22 mouse cellular contexts compared by ENCODE assay signal in genomic region chr7:132830955-132831354, GRCm38 (mm10). TPM values are rescaled to one million over a fixed set of nuclear protein-coding genes. Genes with fewer than 3 reads are reported as not detected.
DNase-seq lines count a peak whose midpoint lies in the region; ATAC-seq and TF ChIP-seq lines count a peak whose summit lies in the region.
"Had no signal": no experiment of that assay in that cellular context is flagged by ENCODE, and none has a peak within 500 bp of the region (broad histone marks: within the 10 kb centered on the region; RNA-seq: fewer than 3 reads in every experiment).

No protein-coding gene starts in this region.

- WGBS in kidney, embryonic 15.5 days = 58% methylated on average over 4 of the region's 4 CpGs
- WGBS in kidney, postnatal 0 days = 47% methylated on average over 4 of the region's 4 CpGs
- 23% methylated on average over 4 of the region's 4 CpGs for WGBS in limb, embryonic 12.5 days
- WGBS in limb, embryonic 10.5 days = 49% methylated on average over 4 of the region's 4 CpGs
- 92% methylated on average over 4 of the region's 4 CpGs for WGBS in midbrain, embryonic 11.5 days
- WGBS in midbrain, embryonic 14.5 days = 79% methylated on average over 4 of the region's 4 CpGs

- no peaks in the 10 kb centered on the region for H3K9me3 ChIP-seq in kidney, embryonic 15.5 days (replicated peaks)
- no peaks in the 10 kb centered on the region for H3K9me3 ChIP-seq in kidney, postnatal 0 days (replicated peaks; ENCODE audit: low read length)
- no peaks in the 10 kb centered on the region for H3K9me3 ChIP-seq in limb, embryonic 12.5 days
- no peaks in the 10 kb centered on the region for H3K9me3 ChIP-seq in limb, embryonic 10.5 days (replicated peaks)
- no peaks in the 10 kb centered on the region for H3K9me3 ChIP-seq in midbrain, embryonic 11.5 days (ENCODE audit: control insufficient read depth, low read length)
- no peaks in the 10 kb centered on the region for H3K9me3 ChIP-seq in midbrain, embryonic 14.5 days (ENCODE audit: control insufficient read depth, low read length)
- H3K9me3 ChIP-seq: G1E had no signal

- H3K27me3 ChIP-seq in kidney, embryonic 15.5 days = no peaks in the 10 kb centered on the region
- no peaks in the 10 kb centered on the region for H3K27me3 ChIP-seq in kidney, postnatal 0 days (ENCODE audit: insufficient read depth, low read length)
- no peaks in the 10 kb centered on the region for H3K27me3 ChIP-seq in limb, embryonic 12.5 days
- H3K27me3 ChIP-seq in limb, embryonic 10.5 days (ENCODE audit: low read depth, poor library complexity, severe bottlenecking) = no peaks in the 10 kb centered on the region
- H3K27me3 ChIP-seq in midbrain, embryonic 11.5 days (ENCODE audit: control insufficient read depth, insufficient read depth, low read length) = no peaks in the 10 kb centered on the region
- H3K27me3 ChIP-seq in midbrain, embryonic 14.5 days (ENCODE audit: control insufficient read depth, insufficient read depth, low read length) = no peaks in the 10 kb centered on the region
- H3K27me3 ChIP-seq: CH12.LX, Patski had no signal

- DNase-seq in kidney, adult 9 months = no peak
- peak; percentile 69 for DNase-seq in kidney, postnatal 0 days (ENCODE audit: low spot score)
- no peak for DNase-seq in kidney, postnatal 25 days
- DNase-seq in limb, embryonic 10.5 days (ENCODE audit: low spot score) = no peak
- peak; percentile 64 for DNase-seq in midbrain, embryonic 11.5 days (ENCODE audit: low spot score, missing footprints)
- no peak for DNase-seq in midbrain, embryonic 14.5 days
- DNase-seq: adrenal gland, adult 2 months; adrenal gland, adult 8-10 months; adrenal gland, postnatal 10 days; adrenal gland, postnatal 14 days; adrenal gland, postnatal 25 days; adrenal gland, postnatal 36 days; B cell, adult 2 months; cerebellum, adult 11 months; cerebellum, adult 11-12 months had no signal

- no peak overlapping the region for H3K9ac ChIP-seq in kidney, embryonic 15.5 days
- H3K9ac ChIP-seq in kidney, postnatal 0 days (ENCODE audit: low read depth, low read length) = no peak overlapping the region
- no peak overlapping the region for H3K9ac ChIP-seq in limb, embryonic 12.5 days (replicated peaks)
- no peak overlapping the region for H3K9ac ChIP-seq in midbrain, embryonic 11.5 days (ENCODE audit: low read length)
- H3K9ac ChIP-seq in midbrain, embryonic 14.5 days (replicated peaks; ENCODE audit: low read length) = no peak overlapping the region

- peak overlapping the region; percentile 51; the same call in 1 of the 2 replicates for H3K27ac ChIP-seq in kidney, embryonic 15.5 days
- 0 out of 2 replicates have a peak overlapping the region, but pooled peaks have one; percentile 40 for H3K27ac ChIP-seq in kidney, postnatal 0 days
- H3K27ac ChIP-seq in limb, embryonic 12.5 days = no peak overlapping the region
- no peak overlapping the region for H3K27ac ChIP-seq in limb, embryonic 10.5 days
- no peak overlapping the region for H3K27ac ChIP-seq in midbrain, embryonic 11.5 days (ENCODE audit: low read depth, low read length)
- no peak overlapping the region for H3K27ac ChIP-seq in midbrain, embryonic 14.5 days (replicated peaks; ENCODE audit: low read depth, low read length)

- 0 out of 2 replicates have a peak overlapping the region, but pooled peaks have one; percentile 1 for H3K4me2 ChIP-seq in kidney, embryonic 15.5 days
- H3K4me2 ChIP-seq in kidney, postnatal 0 days (ENCODE audit: low read length) = no peak overlapping the region
- no peak overlapping the region for H3K4me2 ChIP-seq in limb, embryonic 12.5 days
- no peak overlapping the region for H3K4me2 ChIP-seq in midbrain, embryonic 11.5 days
- H3K4me2 ChIP-seq in midbrain, embryonic 14.5 days (ENCODE audit: low read length) = no peak overlapping the region

- H3K4me3 ChIP-seq in kidney, embryonic 15.5 days (replicated peaks) = no peak overlapping the region
- no peak overlapping the region for H3K4me3 ChIP-seq in kidney, postnatal 0 days (replicated peaks; ENCODE audit: low read depth, low read length)
- H3K4me3 ChIP-seq in limb, embryonic 12.5 days (replicated peaks) = no peak overlapping the region
- no peak overlapping the region for H3K4me3 ChIP-seq in limb, embryonic 10.5 days
- H3K4me3 ChIP-seq in midbrain, embryonic 11.5 days (ENCODE audit: low read depth, low read length) = no peak overlapping the region
- no peak overlapping the region for H3K4me3 ChIP-seq in midbrain, embryonic 14.5 days (replicated peaks; ENCODE audit: low read depth, low read length)

- peaks cover 60% of the 10 kb centered on the region for H3K36me3 ChIP-seq in kidney, embryonic 15.5 days
- H3K36me3 ChIP-seq in kidney, postnatal 0 days (ENCODE audit: insufficient read depth, low read length) = peaks cover 23% of the 10 kb centered on the region
- H3K36me3 ChIP-seq in limb, embryonic 12.5 days = peaks cover 51% of the 10 kb centered on the region
- H3K36me3 ChIP-seq in limb, embryonic 10.5 days = peaks cover 55% of the 10 kb centered on the region
- H3K36me3 ChIP-seq in midbrain, embryonic 11.5 days (ENCODE audit: control insufficient read depth, insufficient read depth, low read length) = peaks cover 8% of the 10 kb centered on the region; the same call in 1 of the 2 replicates
- H3K36me3 ChIP-seq in midbrain, embryonic 14.5 days (ENCODE audit: control insufficient read depth, insufficient read depth, low read length) = peaks cover 51% of the 10 kb centered on the region

- no peaks in the 10 kb centered on the region for H3K4me1 ChIP-seq in kidney, embryonic 15.5 days
- no peaks in the 10 kb centered on the region for H3K4me1 ChIP-seq in kidney, postnatal 0 days (replicated peaks; ENCODE audit: insufficient read depth, low read length)
- peaks cover 11% of the 10 kb centered on the region for H3K4me1 ChIP-seq in limb, embryonic 12.5 days (replicated peaks)
- peaks cover 34% of the 10 kb centered on the region for H3K4me1 ChIP-seq in limb, embryonic 10.5 days
- H3K4me1 ChIP-seq in midbrain, embryonic 11.5 days (ENCODE audit: control insufficient read depth, insufficient read depth, low read length) = no peaks in the 10 kb centered on the region
- no peaks in the 10 kb centered on the region for H3K4me1 ChIP-seq in midbrain, embryonic 14.5 days (ENCODE audit: control insufficient read depth, insufficient read depth, low read length)

- no peak for ATAC-seq in kidney, embryonic 15.5 days (replicated peaks; ENCODE audit: low FRiP score)
- no peak for ATAC-seq in kidney, postnatal 0 days (replicated peaks; ENCODE audit: low FRiP score, low read depth)
- ATAC-seq in limb, embryonic 12.5 days (ENCODE audit: insufficient number of reproducible peaks, insufficient read depth, low FRiP score, low TSS enrichment, low read depth) = peak; percentile 37; the same call in 1 of the 2 replicates
- ATAC-seq in midbrain, embryonic 11.5 days (ENCODE audit: low FRiP score) = no peak
- no peak for ATAC-seq in midbrain, embryonic 14.5 days (ENCODE audit: low FRiP score, low TSS enrichment)
- ATAC-seq: activated CD4-positive, CD25-positive, alpha-beta regulatory T cell, adult 4 months; CD4-positive, CD25-positive, alpha-beta regulatory T cell, adult 4 months; Patski had no signal

- no peak for TF ChIP-seq CTCF in kidney, postnatal 0 days (IDR thresholded peaks at IDR 0.05; ENCODE audit: low read depth)

RNA-seq across cellular contexts. Expression of gene Fam53b, which starts 17.3 kb away (rescaled TPM):
- 22.0 and 22.5 TPM in 2 replicates for polyA plus RNA-seq in kidney, embryonic 15.5 days (2015; fragmentation: Nextera tagmentation; extraction: Ambion mirVana)
- polyA plus RNA-seq in kidney, postnatal 0 days (2015; fragmentation: Nextera tagmentation; extraction: Ambion mirVana) = 17.1 and 17.5 TPM in 2 replicates
- 27.7 and 29.8 TPM in 2 replicates for polyA plus RNA-seq in limb, embryonic 12.5 days (2016; fragmentation: Nextera tagmentation; extraction: Ambion mirVana)
- polyA plus RNA-seq in limb, embryonic 10.5 days (2016; fragmentation: Nextera tagmentation; extraction: Ambion mirVana) = 32.7 and 39.1 TPM in 2 replicates
- polyA plus RNA-seq in midbrain, embryonic 11.5 days (2014; fragmentation: Nextera tagmentation; extraction: Ambion mirVana) = 17.0 and 17.5 TPM in 2 replicates
- polyA plus RNA-seq in midbrain, embryonic 14.5 days (2014; fragmentation: Nextera tagmentation; extraction: Ambion mirVana) = 9.3 and 15.5 TPM in 2 replicates

RNA-seq across cellular contexts. Expression of gene Eef1akmt2, which starts 21.5 kb away (rescaled TPM):
- 67.9 and 70.8 TPM in 2 replicates for polyA plus RNA-seq in kidney, embryonic 15.5 days (2015; fragmentation: Nextera tagmentation; extraction: Ambion mirVana)
- polyA plus RNA-seq in kidney, postnatal 0 days (2015; fragmentation: Nextera tagmentation; extraction: Ambion mirVana) = 74.0 and 76.6 TPM in 2 replicates
- 78.1 and 80.3 TPM in 2 replicates for polyA plus RNA-seq in limb, embryonic 12.5 days (2016; fragmentation: Nextera tagmentation; extraction: Ambion mirVana)
- polyA plus RNA-seq in limb, embryonic 10.5 days (2016; fragmentation: Nextera tagmentation; extraction: Ambion mirVana) = 74.0 and 74.6 TPM in 2 replicates
- 90.3 and 100.0 TPM in 2 replicates for polyA plus RNA-seq in midbrain, embryonic 11.5 days (2014; fragmentation: Nextera tagmentation; extraction: Ambion mirVana)
- polyA plus RNA-seq in midbrain, embryonic 14.5 days (2014; fragmentation: Nextera tagmentation; extraction: Ambion mirVana) = 90.0 and 92.6 TPM in 2 replicates

RNA-seq across cellular contexts. Expression of gene Abraxas2, which starts 28.1 kb away (rescaled TPM):
- 39.0 and 41.4 TPM in 2 replicates for polyA plus RNA-seq in kidney, embryonic 15.5 days (2015; fragmentation: Nextera tagmentation; extraction: Ambion mirVana)
- 31.1 and 35.5 TPM in 2 replicates for polyA plus RNA-seq in kidney, postnatal 0 days (2015; fragmentation: Nextera tagmentation; extraction: Ambion mirVana)
- polyA plus RNA-seq in limb, embryonic 12.5 days (2016; fragmentation: Nextera tagmentation; extraction: Ambion mirVana) = 40.4 and 40.8 TPM in 2 replicates
- 34.8 and 36.5 TPM in 2 replicates for polyA plus RNA-seq in limb, embryonic 10.5 days (2016; fragmentation: Nextera tagmentation; extraction: Ambion mirVana)
- polyA plus RNA-seq in midbrain, embryonic 11.5 days (2014; fragmentation: Nextera tagmentation; extraction: Ambion mirVana) = 38.7 and 41.8 TPM in 2 replicates
- polyA plus RNA-seq in midbrain, embryonic 14.5 days (2014; fragmentation: Nextera tagmentation; extraction: Ambion mirVana) = 40.0 and 42.6 TPM in 2 replicates

Comparison
In these comparisons a context has a peak if more than half of its experiments do, and no peak if none do; other contexts are left out.
1. DNase-seq: peak in kidney, postnatal 0 days (single experiment) and midbrain, embryonic 11.5 days (single experiment); none in kidney, adult 9 months (single experiment), kidney, postnatal 25 days (0 of 2), limb, embryonic 10.5 days (single experiment) and midbrain, embryonic 14.5 days (single experiment).
2. H3K27ac ChIP-seq: peak in kidney, embryonic 15.5 days (single experiment) and kidney, postnatal 0 days (single experiment); none in limb, embryonic 12.5 days (single experiment), limb, embryonic 10.5 days (single experiment), midbrain, embryonic 11.5 days (single experiment) and midbrain, embryonic 14.5 days (single experiment).